Mouse (Mus musculus) lung, postnatal 0 days (tissue): ENCODE measurements at regions not wholly inside any gene's neighbourhood (a gene's known extent, or its start where the extent isn't known, plus 50 kb on each side); places are given as distances from the start of the nearest gene placed in this dataset.
"Not testable (repeated sequence)": the region's sequence is repeated elsewhere in the genome, so short reads cannot be mapped to it uniquely, and the experiment has no call there.

Experiments used
- ATAC-seq: fragments of 200-750 bp; cut with Nextera tagmentation; 2 replicates; pipeline ENCODE4 v1.8.0; 2017; ENCODE audit warnings: moderate library complexity
- DNase-seq: peaks from one replicate; pipeline ENCODE4 v3.0.0-alpha.2; 2016; ENCODE audit warnings: low spot score
- H3K27ac ChIP-seq: fragments of 300-500 bp; sonication (generic); 2 replicates; pipeline ENCODE4 v1.5.1; 2014; ENCODE audit warnings: antibody characterized with exemption, mild to moderate bottlenecking, low read length, mixed read lengths
- H3K27me3 ChIP-seq: fragments of 300-500 bp; sonication (generic); replicated peaks from 2 replicates; pipeline ENCODE4 v1.6.1; 2014; ENCODE audit warnings: low read length, mixed read lengths; ENCODE audit not compliant: insufficient read depth
- H3K36me3 ChIP-seq: fragments of 300-500 bp; sonication (generic); 2 replicates; pipeline ENCODE4 v1.6.1; 2014; ENCODE audit warnings: low read length, mixed read lengths; ENCODE audit not compliant: insufficient read depth
- H3K4me1 ChIP-seq: fragments of 300-500 bp; sonication (generic); 2 replicates; pipeline ENCODE4 v1.6.1; 2014; ENCODE audit warnings: antibody characterized with exemption, low read depth, low read length, mixed read lengths; ENCODE audit not compliant: insufficient read depth
- H3K4me2 ChIP-seq: fragments of 300-500 bp; sonication (generic); replicated peaks from 2 replicates; pipeline ENCODE4 v1.6.1; 2014; ENCODE audit warnings: low read depth, mild to moderate bottlenecking, low read length, moderate library complexity, mixed read lengths
- H3K4me3 ChIP-seq: fragments of 300-500 bp; sonication (generic); 2 replicates; pipeline ENCODE4 v1.5.1; 2014; ENCODE audit warnings: low read depth, low read length
- H3K9ac ChIP-seq: fragments of 300-500 bp; sonication (generic); replicated peaks from 2 replicates; pipeline ENCODE4 v1.6.1; 2014; ENCODE audit warnings: low read depth, mild to moderate bottlenecking
- H3K9me3 ChIP-seq: fragments of 300-500 bp; sonication (generic); 2 replicates; pipeline ENCODE4 v1.6.1; 2016; ENCODE audit warnings: low read length, mixed read lengths
- CTCF ChIP-seq: IDR thresholded peaks from 2 replicates; pipeline ENCODE4 v1.5.1; 2016; ENCODE audit warnings: antibody characterized with exemption, mild to moderate bottlenecking
- EP300 ChIP-seq: IDR thresholded peaks from 2 replicates; pipeline ENCODE4 v1.6.1; 2016; ENCODE audit warnings: antibody characterized with exemption, mild to moderate bottlenecking, control low read depth
- WGBS: fragments of 180-500 bp; shearing (Covaris S2); extraction: QIAGEN DNeasy Blood & Tissue Kit; methylation state at CpG from one replicate; pipeline ENCODE4 v1.1.7; 2014; 5-methylcytosine and 5-hydroxymethylcytosine counted together

- no peaks in the 10 kb centered on the region for H3K36me3 ChIP-seq
- no peak for ATAC-seq
- no peaks in the 10 kb centered on the region for H3K9me3 ChIP-seq
- no peaks in the 10 kb centered on the region for H3K27me3 ChIP-seq
- TF ChIP-seq EP300 (no peak), CTCF (no peak)
- no peak overlapping the region for H3K27ac ChIP-seq
- 85% methylated on average over 2 of the region's 2 CpGs for WGBS
- peaks cover 11% of the 10 kb centered on the region; the same call in 1 of the 2 replicates for H3K4me1 ChIP-seq
- H3K4me2 ChIP-seq, result no peak overlapping the region
- no peak for DNase-seq
- no peak overlapping the region for H3K9ac ChIP-seq
- H3K4me3 ChIP-seq, result no peak overlapping the region
Observed at GRCm38 (mm10) chr13:60476366-60476765, 125.4 kb upstream of the Dapk1 start.

DNA sequence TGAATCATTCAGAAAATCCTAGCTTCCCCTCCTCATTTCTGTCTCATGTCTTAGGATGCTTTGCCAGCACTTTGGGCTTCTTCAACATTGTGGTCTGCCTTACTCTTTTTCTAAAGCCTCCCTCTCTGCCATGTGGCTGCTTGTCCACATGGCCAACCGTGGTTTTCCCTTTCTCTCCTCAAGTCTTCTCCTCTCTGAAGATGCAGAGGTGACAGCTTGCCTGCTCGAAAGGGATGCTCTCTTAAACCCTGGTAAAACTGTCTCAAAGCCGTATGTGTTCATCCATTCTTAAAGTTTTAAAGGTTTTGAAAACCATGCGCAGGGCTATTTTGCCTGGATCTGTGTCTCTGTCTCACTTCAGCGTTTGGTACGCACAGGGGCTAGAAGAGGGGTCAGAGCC, 123.4 kb upstream of the Dapk1 start:
- TF ChIP-seq CTCF, result no peak
- Histone ChIP-seq H3K36me3 (no peaks in the 10 kb centered on the region), H3K4me3 (no peak overlapping the region), H3K27ac (no peak overlapping the region), H3K4me1 (peaks cover 11% of the 10 kb centered on the region; the same call in 1 of the 2 replicates), H3K4me2 (no peak overlapping the region), H3K27me3 (no peaks in the 10 kb centered on the region), H3K9me3 (no peaks in the 10 kb centered on the region), H3K9ac (no peak overlapping the region)
- DNase-seq (no peak), ATAC-seq (no peak)
- WGBS, result 71% methylated on average over 6 of the region's 6 CpGs

DNA sequence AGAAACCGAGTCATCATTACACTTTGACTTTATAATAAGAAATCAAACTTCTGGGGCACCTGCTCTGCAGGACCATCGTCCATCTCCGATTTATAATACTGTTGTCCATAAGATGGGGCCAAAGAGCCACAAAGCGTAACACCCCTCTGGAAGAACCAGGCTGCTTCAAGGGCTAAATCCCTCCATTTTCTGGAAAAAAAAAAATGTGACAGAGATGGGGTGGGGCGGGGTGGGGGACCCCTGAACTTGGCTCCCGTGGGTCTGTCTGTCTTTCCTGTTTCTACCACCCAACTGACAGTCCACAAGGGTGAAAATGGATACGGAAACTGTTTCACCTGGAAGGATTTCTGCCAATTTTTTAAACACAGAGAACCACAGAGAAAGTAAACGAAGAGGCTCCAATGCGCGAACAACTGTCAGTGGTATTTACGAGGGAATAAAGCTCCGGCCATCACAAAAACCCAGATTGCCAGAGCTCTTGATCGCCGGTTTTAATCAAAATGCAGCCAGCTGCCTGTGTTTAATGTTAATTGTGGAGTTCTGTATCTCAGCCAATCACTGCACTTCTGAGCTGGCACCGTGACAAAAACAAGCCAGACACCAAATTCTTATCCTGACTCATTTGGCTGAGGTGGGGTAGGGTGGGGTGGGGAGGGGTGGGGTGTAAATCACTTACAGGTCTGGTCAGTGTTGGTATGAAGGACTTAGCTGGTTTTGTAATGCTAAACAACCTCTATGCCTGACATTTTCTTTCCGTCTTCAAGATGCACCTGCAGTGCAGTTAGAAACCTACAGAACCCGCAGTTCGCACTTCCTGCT, 122.5 kb upstream of the Dapk1 start:
- Histone ChIP-seq H3K4me3 (peak overlapping the region; percentile 28), H3K9me3 (no peaks in the 10 kb centered on the region), H3K27ac (0 out of 2 replicates have a peak overlapping the region, but pooled peaks have one; percentile 22), H3K9ac (no peak overlapping the region), H3K4me1 (peaks cover 11% of the 10 kb centered on the region; the same call in 1 of the 2 replicates), H3K4me2 (peak overlapping the region; percentile 66), H3K36me3 (no peaks in the 10 kb centered on the region), H3K27me3 (no peaks in the 10 kb centered on the region)
- 6% methylated on average over 18 of the region's 18 CpGs for WGBS
- DNase-seq (peak; percentile 83), ATAC-seq (peak; percentile 61)
- peak; percentile 77 for TF ChIP-seq CTCF
- peak; percentile 14; the same call in 1 of the 2 replicates for TF ChIP-seq EP300

DNA sequence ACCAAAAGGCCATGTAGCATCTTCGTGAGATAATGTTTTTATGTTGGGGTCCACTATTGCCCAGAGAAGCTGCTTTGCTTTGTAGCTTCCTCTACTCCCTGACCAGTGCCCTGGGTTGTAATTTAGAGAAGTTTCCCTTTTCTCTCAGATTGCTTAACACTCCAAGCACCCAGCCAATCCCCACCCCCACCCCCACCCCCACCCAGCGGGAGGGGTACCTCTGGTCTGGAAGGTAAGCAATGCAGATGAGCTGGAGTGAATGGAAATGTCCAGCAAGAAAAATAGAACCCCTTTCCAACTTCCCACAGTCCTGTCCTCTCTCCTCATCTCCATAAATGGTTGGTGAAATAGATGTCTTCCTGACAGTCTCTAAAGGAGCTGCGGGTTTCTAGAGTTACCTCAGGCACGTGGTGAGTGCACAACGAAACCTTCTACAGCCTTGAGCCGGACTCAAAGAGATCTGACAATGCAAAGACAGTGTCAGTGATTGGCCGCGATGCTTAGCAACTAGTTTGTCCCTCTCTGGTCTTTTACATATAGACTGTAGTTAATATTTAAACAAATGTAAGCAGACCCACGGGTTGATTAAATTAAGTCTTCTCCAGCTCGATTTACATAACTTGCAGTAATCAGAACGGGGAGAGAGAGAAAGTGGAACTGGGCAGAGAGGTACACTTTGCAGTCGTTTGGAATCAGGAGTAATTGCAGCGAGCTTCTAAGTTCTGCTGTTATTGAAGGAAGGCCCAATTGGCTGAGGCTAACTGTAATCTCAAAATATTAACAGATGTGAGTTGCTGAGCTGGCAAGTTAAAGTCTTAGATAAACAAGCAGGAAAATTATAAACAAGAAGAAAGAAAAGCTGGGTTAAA, 121.7 kb upstream of the Dapk1 start:
- Histone ChIP-seq H3K4me2 (peak overlapping the region; percentile 66), H3K27ac (peak overlapping the region; percentile 27; the same call in 1 of the 2 replicates), H3K9me3 (no peaks in the 10 kb centered on the region), H3K4me1 (peaks cover 11% of the 10 kb centered on the region; the same call in 1 of the 2 replicates), H3K9ac (no peak overlapping the region), H3K36me3 (no peaks in the 10 kb centered on the region), H3K27me3 (no peaks in the 10 kb centered on the region), H3K4me3 (0 out of 2 replicates have a peak overlapping the region, but pooled peaks have one; percentile 1)
- peak; percentile 43 for ATAC-seq
- 8% methylated on average over 13 of the region's 13 CpGs for WGBS
- TF ChIP-seq CTCF (no peak), EP300 (no peak)
- DNase-seq, result peak; percentile 47

DNA sequence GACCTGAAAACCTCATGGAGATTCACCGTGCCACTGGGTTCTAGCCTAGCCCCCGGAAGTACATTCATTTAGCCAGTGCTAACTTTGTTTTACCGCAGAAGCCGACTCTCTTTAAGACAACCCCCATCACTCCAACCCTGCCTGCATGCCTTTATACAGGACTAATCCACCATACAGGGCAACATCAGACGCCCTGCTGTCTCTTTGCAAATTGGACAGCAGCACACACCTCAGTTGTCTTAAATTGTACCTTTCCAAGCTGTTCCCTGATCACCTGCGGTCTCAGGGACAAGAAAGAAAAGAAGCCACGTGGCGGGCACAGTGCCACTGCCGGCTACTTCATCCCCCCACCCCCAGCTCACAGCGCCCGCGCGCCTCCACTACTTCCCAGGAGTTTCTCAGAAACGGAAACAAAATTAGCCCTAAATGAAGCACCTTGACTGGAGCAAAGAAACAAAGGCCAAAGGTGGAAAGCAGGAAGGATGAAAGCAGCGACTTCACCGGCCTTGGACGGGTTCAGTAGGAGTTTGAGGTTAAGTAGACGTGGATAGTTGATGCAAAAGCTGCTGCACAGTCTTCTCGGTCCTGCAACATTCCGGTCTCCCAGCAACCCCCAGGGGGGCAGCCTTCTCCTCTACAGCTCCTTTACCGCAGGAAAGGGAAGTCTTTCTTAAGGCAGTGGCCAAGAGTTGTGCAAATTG, 120.9 kb upstream of the Dapk1 start:
- peaks cover 11% of the 10 kb centered on the region; the same call in 1 of the 2 replicates for H3K4me1 ChIP-seq
- TF ChIP-seq EP300 (no peak), CTCF (peak; percentile 15; the same call in 1 of the 2 replicates)
- H3K27me3 ChIP-seq, result no peaks in the 10 kb centered on the region
- 0 out of 2 replicates have a peak overlapping the region, but pooled peaks have one; percentile 3 for H3K9ac ChIP-seq
- DNase-seq (peak; percentile 45), ATAC-seq (peak; percentile 34)
- peak overlapping the region; percentile 37 for H3K4me2 ChIP-seq
- 8% methylated on average over 21 of the region's 21 CpGs for WGBS
- H3K4me3 ChIP-seq, result 0 out of 2 replicates have a peak overlapping the region, but pooled peaks have one; percentile 1
- no peaks in the 10 kb centered on the region for H3K9me3 ChIP-seq
- H3K27ac ChIP-seq, result 0 out of 2 replicates have a peak overlapping the region, but pooled peaks have one; percentile 12
- H3K36me3 ChIP-seq, result no peaks in the 10 kb centered on the region

GRCm38 (mm10) chr13:60481451-60481850, 120.3 kb upstream of the Dapk1 start:
- peaks cover 11% of the 10 kb centered on the region; the same call in 1 of the 2 replicates for H3K4me1 ChIP-seq
- H3K27me3 ChIP-seq, H3K4me2 ChIP-seq, H3K9ac ChIP-seq, H3K27ac ChIP-seq, H3K9me3 ChIP-seq, H3K4me3 ChIP-seq, DNase-seq, H3K36me3 ChIP-seq, ATAC-seq: not testable (repeated sequence)
- 72% methylated on average over 11 of the region's 11 CpGs for WGBS
